8 mouse cellular contexts compared by ENCODE assay signal in the genomic region with DNA sequence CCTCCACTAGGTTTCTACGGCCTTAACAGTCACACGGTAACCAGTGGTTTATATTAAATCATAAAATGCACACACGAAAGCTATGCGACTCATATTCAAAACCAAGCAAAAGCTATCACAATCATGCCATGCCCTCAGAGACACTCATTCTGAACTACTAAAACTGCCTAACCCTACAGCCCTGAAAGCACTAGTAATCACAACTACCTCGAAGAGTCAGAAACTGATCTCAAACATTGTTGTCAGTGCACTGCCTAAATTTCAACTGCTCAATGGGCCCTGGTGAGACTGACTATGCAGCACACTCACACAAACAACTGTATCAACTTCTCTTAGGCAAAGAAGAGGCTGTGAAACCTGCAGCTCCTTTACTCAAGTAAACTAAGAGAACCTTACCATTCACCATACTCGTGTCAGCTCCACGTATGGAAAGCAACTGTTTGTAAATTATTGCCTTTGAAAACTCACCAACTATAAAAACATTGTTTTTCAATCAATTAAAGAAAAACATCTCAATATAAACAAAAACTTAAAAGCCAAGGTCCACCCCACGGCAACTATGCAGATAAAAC. TPM values are rescaled to one million over a fixed set of nuclear protein-coding genes. Genes with fewer than 3 reads are reported as not detected.
A peak's percentile ranks its signal among the peaks of the same experiment; 100 is the strongest.
DNase-seq lines count a peak whose midpoint lies in the region; ATAC-seq lines count a peak whose summit lies in the region.

No protein-coding gene starts in this region.

- H3K9ac ChIP-seq in heart, embryonic 12.5 days = peak overlapping the region; percentile 76
- peak overlapping the region; percentile 97 for H3K9ac ChIP-seq in forebrain, embryonic 12.5 days
- peak overlapping the region; percentile 96 for H3K9ac ChIP-seq in kidney, embryonic 15.5 days

- ATAC-seq in heart, embryonic 12.5 days (ENCODE audit: insufficient number of reproducible peaks, low FRiP score) = no peak
- ATAC-seq in forebrain, embryonic 12.5 days (ENCODE audit: low FRiP score) = no peak
- no peak for ATAC-seq in kidney, embryonic 15.5 days (replicated peaks; ENCODE audit: low FRiP score)

- H3K27me3 ChIP-seq in heart, embryonic 12.5 days (replicated peaks) = no peaks in the 10 kb centered on the region
- H3K27me3 ChIP-seq in forebrain, embryonic 12.5 days = no peaks in the 10 kb centered on the region
- no peaks in the 10 kb centered on the region for H3K27me3 ChIP-seq in kidney, embryonic 15.5 days

- H3K27ac ChIP-seq in heart, embryonic 12.5 days (ENCODE audit: poor library complexity, severe bottlenecking) = 0 out of 2 replicates have a peak overlapping the region, but pooled peaks have one; percentile 16
- H3K27ac ChIP-seq in forebrain, embryonic 12.5 days = no peak overlapping the region
- peak overlapping the region; percentile 100 for H3K27ac ChIP-seq in kidney, embryonic 15.5 days

- 44% methylated on average over 8 of the region's 8 CpGs for WGBS in heart, embryonic 12.5 days
- 34% methylated on average over 8 of the region's 8 CpGs for WGBS in forebrain, embryonic 12.5 days
- WGBS in kidney, embryonic 15.5 days = 19% methylated on average over 8 of the region's 8 CpGs

- H3K4me1 ChIP-seq in heart, embryonic 12.5 days (replicated peaks) = peaks cover 11% of the 10 kb centered on the region
- H3K4me1 ChIP-seq in forebrain, embryonic 12.5 days = peaks cover 27% of the 10 kb centered on the region
- H3K4me1 ChIP-seq in kidney, embryonic 15.5 days = peaks cover 14% of the 10 kb centered on the region

- no peak for DNase-seq in heart, adult 11 months
- peak; percentile 39 for DNase-seq in MEL-GATA-1-ER (ENCODE audit: extremely low read depth, low read depth)
- DNase-seq in neural tube, embryonic 10.5 days (ENCODE audit: extremely low spot score, low spot score) = peak; percentile 29
- DNase-seq in layer of hippocampus, adult 9-11 months = no peak
- no peak for DNase-seq in B cell, adult 2 months

- no peaks in the 10 kb centered on the region for H3K36me3 ChIP-seq in heart, embryonic 12.5 days
- no peaks in the 10 kb centered on the region for H3K36me3 ChIP-seq in forebrain, embryonic 12.5 days (replicated peaks)
- 0 out of 2 replicates have a peak, but pooled peaks cover 2% of the 10 kb centered on the region for H3K36me3 ChIP-seq in kidney, embryonic 15.5 days

- H3K9me3 ChIP-seq in heart, embryonic 12.5 days (replicated peaks) = no peaks in the 10 kb centered on the region
- H3K9me3 ChIP-seq in forebrain, embryonic 12.5 days = no peaks in the 10 kb centered on the region
- no peaks in the 10 kb centered on the region for H3K9me3 ChIP-seq in kidney, embryonic 15.5 days (replicated peaks)

- H3K4me2 ChIP-seq in heart, embryonic 12.5 days = peak overlapping the region; percentile 87
- H3K4me2 ChIP-seq in forebrain, embryonic 12.5 days = peak overlapping the region; percentile 90
- H3K4me2 ChIP-seq in kidney, embryonic 15.5 days = peak overlapping the region; percentile 58

- peak overlapping the region; percentile 99 for H3K4me3 ChIP-seq in heart, embryonic 12.5 days
- H3K4me3 ChIP-seq in forebrain, embryonic 12.5 days (replicated peaks) = peak overlapping the region; percentile 84
- peak overlapping the region; percentile 89 for H3K4me3 ChIP-seq in kidney, embryonic 15.5 days (replicated peaks)

RNA-seq across cellular contexts. Expression of a gene that starts 1.9 kb away (rescaled TPM):
- polyA plus RNA-seq in heart, embryonic 12.5 days (2016; fragmentation: Nextera tagmentation; extraction: Ambion mirVana) = 58.4 and 60.8 TPM in 2 replicates
- 173 and 176 TPM in 2 replicates for polyA plus RNA-seq in forebrain, embryonic 12.5 days (2016; fragmentation: Nextera tagmentation; extraction: Ambion mirVana)
- polyA plus RNA-seq in kidney, embryonic 15.5 days (2015; fragmentation: Nextera tagmentation; extraction: Ambion mirVana) = 93.8 and 95.8 TPM in 2 replicates

Comparison
In these comparisons a context has a peak if more than half of its experiments do, and no peak if none do; other contexts are left out.
1. DNase-seq: peak in MEL-GATA-1-ER (single experiment) and neural tube, embryonic 10.5 days (single experiment); none in heart, adult 11 months (single experiment), layer of hippocampus, adult 9-11 months (single experiment) and B cell, adult 2 months (0 of 2).
2. Peak in every context shown above with its lines, with median percentiles within 50 percentile points of each other: H3K4me2 ChIP-seq, H3K4me3 ChIP-seq and H3K9ac ChIP-seq.